Mouse (Mus musculus): Measurements from ENCODE around the gene Ston1.

The Ston1 gene

DNA sequence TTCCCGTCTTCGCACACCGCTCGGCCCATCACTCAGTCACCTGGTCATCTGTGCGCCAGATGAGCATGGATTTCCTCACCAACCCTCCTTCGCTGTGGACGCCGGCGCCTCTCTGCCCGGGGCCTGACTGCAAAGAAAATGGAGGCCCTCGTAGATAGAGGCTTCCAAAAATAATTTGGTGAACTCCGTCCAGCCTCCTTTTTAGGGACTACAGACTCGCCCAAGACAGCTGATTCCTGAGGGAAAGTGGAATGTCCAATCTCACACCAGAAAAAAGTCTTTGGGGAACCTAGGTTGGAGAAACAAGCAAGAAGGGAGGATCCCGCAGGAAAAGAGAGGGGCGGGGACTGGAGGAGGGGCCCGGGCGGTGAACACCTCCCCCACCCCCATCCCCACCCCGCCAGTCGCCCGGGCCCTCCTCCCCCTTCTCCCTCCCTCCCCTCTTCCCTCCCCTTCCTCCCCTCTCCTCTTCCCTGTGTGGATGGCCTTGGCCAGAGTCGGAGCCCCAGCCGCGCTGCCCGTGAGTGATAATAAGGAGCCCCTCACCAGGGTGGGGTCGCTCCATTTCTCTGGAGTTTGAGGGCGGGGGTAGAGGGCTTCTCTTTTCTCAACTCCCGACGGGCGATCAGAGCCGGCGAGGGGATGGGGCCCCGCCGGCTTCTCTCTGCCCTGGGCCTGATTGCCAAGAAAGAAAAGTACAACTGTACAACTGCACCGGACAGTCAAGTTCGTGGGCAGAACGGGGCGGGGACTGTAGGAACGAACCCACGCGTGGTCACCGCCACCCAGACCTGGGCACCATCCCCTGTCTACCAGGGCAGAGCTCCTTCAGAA lies at the start of gene Ston1:
Gene Ston1, plus strand, starts transcription at position 463 of the 834 bp plus-strand sequence.
- DNase-seq (ENCODE audit: low spot score in 2 of 2) = no peak

DNA sequence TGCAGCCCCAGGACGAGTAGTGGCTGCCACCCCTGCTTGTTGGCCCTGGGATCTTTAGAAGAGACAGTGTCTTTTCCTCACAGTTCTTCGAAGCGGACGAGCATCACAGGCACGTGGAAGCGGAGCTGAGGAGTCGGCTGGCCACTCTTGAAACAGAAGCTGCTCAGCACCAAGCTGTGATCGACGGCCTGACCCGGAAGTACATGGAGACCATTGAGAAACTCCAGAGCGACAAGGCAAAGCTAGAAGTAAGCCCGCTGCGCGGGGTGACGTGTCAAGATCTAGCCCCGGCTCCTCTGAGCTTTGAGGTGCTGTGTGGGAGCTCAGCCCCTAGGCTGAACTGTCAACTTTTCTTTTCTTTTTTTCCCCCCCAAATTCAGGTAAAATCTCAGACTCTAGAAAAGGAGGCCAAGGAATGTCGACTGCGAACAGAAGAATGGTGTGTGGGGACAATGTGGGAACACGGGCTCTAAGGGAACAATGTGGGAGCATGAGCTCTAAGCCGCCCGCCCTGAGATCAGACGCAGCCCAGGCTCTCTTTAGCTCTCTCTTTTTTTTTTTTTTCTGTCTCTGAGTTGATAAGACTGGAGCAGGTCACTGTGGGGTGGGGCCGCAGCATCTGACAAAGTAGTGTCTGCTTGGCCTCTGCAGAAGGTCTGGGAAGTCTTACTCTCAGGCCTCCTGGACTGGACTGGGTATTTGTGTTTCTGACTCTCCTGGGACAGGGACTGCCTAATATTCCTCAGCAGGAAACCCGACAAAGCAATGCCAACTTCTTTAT lies 47.9 kb upstream of the Ston1 start:
- DNase-seq (ENCODE audit: low spot score in 2 of 2) = no peak

DNA sequence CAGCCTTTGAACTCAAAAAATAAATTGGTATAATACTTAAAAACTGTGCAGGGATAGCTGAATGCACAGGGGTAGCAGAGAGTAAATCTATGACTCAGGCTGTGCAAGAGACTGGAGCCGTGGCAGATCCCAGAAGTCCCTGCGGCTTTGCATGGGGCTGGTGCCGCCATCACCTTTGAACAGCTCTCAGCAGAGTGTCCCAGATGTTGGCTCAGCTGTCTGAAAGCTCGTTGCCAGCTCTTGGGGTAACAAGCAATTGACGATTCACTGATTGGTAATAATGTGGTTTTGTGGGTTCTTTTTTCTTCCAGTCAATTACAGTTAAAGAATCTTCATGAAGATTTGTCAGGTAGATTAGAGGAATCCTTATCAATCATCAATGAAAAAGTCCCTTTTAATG lies 47.1 kb upstream of the Ston1 start:
- no peak for DNase-seq (ENCODE audit: low spot score in 2 of 2)

DNA sequence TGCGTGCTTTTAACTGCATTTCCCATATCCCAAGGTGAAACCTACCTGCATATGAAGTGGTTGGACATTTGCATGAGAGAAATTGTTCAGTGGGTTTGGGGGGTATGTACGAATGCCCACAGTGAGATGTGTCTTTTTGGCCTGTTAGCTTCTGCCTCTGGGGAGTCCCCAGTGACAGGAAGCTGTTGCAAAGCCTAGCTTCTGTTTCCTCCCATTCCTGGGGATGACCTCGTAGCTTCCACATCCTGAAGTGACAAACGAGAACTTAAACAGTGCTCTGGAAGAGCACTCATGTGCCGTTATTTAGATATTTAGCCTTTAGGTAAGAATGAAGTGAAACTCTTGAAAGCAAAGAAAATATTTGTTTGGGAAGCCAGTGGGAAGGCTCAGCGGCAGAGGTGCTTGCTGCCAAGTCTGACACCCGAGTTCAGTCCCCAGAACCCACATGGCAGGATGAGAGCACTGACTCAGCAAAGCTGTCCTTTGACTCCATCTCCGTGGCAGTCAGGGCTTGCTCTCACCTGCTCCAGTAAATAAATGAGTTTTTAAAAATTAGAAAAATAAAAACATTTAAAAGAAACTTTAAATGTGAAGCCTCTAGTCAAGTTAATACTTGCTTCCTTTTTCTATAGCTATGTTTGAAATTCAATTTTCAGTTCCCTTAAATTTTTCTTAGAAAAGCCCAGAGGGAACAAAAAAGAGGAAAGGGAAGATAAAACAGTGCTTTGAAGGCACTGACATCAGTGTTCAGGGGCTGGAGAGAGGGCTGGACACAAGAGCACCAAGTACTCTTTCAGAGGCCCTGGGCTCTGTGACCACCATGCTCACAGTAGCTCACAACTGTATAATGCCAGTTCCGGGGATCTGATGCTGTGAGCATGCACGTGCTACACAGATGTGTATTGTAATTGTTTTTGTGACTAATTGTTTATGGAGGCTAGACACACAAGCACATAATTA lies 46.2 kb upstream of the Ston1 start:
- DNase-seq (ENCODE audit: low spot score in 2 of 2) = no peak

DNA sequence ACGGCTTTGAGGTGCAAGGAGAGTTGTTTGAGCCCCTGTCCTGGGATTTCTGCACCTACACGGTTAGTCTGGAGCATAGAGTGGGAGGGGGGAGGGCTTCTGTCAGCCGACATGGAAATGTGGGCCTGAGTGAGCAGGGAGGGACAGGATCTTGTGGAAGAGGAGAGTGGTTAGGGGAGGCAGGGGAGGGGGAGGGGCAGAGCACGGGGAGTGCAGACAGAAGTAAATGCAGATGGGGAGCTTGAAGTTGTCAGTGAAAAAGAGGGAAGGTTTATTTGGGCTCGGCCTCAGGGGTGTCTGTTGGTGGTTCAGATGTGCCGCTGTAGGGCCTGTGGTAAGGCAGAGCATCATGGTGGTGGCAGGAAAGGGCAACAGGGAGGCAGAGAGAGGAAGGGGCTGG lies 44.9 kb upstream of the Ston1 start:
- DNase-seq (ENCODE audit: low spot score in 2 of 2) = no peak

DNA sequence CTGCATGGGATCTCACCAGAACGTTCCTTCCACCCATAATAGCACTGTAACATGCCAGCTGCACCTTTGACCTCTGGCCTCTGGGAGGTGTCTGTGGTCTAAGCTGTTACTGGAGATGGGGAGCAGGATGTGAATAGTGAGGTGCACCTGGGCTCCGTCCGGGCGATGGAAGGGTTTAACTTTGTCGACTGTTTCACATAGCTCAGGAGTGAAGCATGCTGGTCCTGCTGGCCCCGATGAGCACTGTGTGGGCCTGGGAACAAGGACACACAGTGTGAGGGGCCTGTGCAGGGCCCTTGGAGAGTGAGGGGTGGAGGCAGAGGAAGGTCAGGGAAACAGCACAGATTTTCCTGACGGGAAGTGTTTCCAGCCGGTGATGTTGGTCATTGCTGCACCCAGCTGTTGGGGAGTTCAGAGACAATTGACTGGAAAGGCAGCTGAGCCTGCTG lies 44.5 kb upstream of the Ston1 start:
- no peak for DNase-seq (ENCODE audit: low spot score in 2 of 2)

DNA sequence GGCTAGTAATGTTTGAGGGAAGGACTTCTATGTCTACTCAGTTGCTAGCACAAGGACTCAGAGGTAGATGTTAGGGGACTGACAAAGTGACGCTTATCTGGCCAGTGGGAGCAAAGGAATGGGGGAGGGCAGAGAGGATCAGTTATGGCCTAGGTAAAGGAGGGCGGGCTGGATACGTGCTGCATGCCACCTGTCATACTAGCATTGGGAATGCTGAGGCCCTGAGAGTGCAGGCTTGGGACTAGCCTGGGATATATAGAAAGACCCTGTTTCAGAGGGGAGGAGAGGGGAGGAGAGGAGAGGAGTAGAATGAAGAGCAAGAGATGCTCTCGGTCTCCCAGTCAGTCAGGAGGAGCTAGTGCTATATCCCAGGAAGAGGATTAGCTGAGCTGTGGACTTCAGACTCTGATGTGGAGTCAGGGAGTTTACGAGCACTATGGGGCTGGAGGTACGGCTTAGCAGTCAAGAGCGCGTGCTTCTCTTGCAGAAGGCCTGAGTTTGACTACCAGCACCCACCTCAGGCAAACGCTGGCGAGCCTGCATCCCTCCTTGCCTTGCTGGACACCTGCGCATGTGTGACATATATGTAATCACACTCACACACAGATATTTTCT lies 43.9 kb upstream of the Ston1 start:
- no peak for DNase-seq (ENCODE audit: low spot score in 2 of 2)

DNA sequence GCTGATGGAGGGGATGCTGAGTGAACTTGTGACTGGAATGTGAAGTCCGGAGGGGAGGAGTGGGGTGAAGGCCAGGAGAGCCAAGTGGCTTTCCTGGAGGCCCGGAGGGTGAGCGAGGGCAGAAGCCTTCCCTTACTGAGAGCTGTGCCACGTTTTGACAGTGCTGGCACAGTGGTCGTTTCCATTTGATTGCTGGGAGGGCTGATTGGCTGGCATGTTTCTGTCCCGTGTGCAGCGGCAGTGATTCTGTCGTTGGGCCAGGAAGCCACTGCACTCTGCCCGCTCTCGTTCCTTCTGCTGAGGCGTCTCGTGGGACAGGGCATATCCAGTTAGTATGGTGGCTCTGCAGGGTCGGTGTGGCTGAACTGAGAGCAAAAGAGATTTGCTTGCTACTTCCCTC lies 41.3 kb upstream of the Ston1 start:
- DNase-seq (ENCODE audit: low spot score in 2 of 2) = no peak

DNA sequence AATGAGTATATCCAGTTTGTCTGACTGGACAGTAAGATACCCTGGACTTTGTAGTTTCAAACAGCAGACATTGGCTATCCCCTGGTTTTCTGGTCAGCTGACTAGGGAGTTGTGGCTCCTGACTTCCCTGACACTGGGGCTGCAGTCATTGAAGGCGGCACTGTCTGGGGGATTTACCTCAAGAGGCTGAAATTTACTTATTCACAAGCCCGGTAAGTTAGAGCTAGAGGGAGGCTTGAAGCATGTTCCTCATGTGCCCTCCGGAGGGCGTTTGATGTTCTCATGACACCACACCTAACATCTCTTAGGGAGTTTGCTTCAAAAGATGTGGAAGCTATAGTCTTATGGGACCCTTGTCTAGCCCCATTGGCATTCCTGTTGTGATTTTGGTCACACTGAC lies 40.8 kb upstream of the Ston1 start:
- no peak for DNase-seq (ENCODE audit: low spot score in 2 of 2)

DNA sequence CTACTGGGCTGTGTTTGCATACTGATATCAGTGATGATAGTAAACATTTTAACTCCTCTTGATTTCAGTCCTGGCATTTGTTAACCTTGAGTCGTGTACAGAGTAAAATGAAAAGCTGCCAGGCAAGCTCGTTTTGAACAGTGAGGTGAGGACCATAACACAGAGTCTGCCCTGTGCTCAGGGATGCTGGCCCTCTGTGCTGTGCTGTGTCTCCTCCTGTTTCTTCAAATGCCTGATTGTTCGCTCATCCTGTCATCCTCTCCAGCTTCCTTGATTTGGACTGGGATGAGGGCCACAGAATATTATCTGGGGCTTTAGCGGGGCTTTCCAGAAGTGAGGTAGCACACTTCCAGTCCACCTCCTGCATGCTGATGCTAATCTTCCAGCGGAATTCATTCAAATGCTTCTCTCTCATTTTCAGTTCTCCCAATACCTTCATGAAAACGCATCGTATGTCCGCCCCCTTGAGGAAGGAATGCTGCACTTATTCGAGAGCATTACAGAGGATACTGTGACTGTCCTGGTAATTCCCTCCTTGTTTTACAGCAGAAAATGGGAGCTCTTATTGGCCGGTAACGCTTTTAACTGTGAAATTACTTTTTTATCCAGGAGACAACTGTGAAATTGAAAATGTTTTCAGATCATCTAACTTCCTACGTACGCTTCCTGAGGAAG lies 39.2 kb upstream of the Ston1 start:
- DNase-seq (ENCODE audit: low spot score in 2 of 2) = peak in 1 of 2 experiments; percentile 47

DNA sequence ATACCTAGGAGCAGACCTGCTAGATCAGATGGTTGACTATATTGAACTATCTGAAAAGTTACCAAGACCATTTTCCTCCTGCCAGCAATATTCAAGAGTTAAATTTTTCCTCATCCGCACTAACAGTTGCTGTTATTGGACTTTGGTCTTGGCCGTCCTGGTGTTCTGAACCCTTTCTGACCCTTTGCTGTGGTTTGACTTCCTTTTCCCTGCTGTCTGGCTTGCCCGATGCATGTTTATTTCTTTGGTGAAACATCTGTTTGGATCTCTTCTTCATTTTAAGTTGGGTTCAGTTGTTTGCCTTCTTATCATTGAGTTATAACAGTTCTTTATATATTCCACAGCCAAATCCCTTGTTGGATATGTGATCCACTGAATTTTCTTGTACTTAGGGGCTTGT lies 33.9 kb upstream of the Ston1 start:
- DNase-seq (ENCODE audit: low spot score in 2 of 2) = no peak

DNA sequence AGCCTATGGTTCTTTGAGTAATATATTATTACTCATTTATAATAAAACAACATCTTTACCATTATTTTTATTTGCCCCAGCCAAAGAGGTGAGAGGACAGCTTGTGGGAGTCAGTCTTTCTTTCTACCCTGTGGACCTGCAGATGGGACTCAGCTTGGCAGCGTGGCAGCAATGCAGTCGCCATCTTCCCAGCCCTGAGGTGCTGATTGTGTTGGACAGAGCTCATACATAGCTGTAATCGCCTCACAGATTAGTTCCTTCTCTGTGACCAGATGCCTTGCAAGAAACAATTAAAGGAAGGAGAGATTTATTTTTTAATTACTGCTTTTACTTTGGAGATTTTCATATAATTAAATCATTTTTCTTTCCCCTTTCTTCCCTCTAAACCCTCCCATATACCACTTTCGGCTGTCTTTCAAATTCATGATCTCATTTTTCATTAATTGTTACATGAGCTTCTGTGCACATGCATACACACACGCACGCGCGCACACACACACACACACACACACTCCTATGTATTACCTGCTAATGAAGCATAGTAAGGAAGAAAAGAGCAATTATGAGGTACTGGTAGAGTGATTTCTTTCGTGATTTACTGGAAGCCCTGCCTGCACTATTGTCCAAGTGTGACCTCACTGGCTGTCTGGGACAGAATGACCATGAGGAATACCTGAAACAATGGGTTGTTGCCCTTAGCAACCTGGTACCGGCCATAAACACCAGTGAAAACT lies 27.5 kb upstream of the Ston1 start:
- no peak for DNase-seq (ENCODE audit: low spot score in 2 of 2)

DNA sequence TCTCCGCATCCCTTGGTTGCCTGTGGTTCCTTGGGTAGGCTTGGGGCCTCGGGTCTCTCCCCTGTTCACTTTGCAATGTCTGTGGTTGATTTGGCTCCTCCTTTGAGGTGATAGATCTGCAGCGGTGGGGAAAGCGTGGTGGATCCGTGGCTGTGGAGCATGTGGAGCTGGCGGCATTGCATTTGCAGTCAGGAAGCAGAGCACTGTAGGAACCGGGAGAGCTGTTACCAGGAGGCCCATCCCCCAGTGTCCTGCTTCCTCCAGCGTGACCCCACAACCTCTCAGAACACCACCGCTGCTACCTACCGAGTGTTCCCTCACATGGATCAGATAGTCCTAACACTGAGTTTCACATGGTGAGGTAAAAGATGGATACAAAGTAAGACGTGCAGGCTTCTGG lies 26.7 kb upstream of the Ston1 start:
- no peak for DNase-seq (ENCODE audit: low spot score in 2 of 2)

DNA sequence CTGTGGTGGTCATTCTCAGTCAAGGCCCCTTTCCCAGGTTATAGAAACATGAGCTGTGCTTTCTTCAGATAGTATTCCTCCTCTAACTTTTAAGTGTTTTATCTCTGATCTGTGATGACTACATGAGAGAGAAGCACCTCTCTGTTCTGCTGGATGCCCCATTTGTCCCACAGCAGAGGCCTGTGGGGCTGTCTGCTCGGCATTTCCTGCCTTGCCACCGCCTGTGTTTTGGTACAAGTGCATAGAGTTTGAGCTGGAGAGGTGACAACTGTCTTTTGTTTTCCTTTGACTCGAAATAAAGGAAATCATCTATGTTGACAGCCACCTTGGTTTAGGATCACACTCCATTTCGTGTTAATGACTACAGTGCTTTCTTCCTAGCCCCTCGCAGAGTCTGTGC lies 22.7 kb upstream of the Ston1 start:
- DNase-seq (ENCODE audit: low spot score in 2 of 2) = no peak

DNA sequence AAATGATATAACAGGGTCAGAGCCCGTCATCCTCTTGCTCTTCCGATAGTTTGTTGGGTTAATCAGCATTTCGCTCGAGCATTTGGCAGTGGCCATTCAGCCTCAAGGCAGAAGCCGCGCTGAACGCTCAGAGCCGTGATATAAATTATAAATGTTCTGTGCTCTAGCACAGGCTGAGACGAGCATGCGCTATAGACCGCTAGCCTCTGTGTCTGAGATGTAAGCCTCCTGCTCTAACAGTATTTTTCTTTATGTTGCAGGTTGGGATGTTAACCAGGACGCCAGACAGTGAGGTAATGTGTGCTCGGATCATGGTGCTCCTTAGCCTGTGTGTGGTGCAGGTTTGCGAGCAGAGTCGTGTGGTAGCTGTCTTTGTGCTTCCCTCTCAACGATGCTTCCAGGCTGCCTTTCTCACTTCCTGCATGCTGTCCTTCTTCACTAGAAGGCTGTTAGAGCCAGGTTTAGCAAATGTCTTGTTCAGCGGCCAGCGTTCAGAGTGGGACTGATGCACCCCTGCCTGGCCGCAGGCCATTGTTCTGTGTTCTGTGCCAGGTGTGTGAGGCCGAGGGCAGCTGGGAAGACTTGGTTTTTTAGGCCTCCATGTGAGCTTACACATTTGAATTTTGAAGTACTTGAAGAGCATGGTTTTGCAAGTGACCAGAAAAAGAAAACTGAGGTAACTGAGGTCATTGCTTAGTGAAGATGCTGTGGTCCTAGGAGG lies 18.8 kb upstream of the Ston1 start:
- DNase-seq (ENCODE audit: low spot score in 2 of 2) = no peak

DNA sequence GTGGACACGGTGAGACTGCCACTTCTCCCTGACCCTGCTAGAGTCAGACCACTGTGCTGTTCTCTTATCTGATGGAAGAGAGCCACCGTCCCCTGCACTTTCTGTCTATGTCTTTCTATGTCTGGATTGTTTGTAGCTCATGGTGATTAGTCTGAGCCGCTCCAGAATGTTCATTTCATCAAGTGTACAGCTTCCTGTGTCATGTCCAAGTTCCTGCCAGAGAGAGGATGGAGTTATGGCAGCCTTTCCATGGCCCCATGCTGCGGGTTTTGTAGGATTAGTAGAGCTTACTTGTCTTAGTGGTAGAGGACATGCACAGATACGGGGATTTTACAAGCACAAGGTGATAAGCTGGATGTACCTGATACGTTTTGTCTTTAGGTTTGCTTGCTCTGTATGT lies 16.9 kb upstream of the Ston1 start:
- DNase-seq (ENCODE audit: low spot score in 2 of 2) = no peak

DNA sequence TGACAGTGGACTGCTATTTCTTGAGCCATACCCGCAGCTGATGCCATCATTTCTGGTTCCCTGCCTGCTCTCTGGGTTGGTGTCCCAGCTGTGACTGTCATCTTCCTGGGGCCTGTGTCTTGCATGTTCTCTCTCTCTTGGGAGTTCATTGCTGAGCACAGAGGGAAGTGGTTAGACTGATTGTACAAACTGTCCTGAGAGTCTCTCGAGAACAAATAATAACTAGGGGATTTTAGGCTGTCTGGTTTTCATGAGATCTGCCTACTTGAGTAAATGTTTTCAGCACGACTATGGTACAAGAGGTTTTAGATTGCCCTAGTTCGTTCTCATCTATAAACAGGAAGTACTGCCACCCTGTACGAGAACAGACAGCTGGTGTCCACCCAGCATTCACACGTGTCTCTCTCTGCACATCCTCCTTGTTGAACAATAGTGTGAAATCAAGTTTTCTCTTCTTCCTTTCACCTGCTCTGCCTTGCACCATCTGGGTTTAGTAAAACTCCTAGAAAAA lies 15.9 kb upstream of the Ston1 start:
- DNase-seq (ENCODE audit: low spot score in 2 of 2) = peak in 1 of 2 experiments; percentile 32

DNA sequence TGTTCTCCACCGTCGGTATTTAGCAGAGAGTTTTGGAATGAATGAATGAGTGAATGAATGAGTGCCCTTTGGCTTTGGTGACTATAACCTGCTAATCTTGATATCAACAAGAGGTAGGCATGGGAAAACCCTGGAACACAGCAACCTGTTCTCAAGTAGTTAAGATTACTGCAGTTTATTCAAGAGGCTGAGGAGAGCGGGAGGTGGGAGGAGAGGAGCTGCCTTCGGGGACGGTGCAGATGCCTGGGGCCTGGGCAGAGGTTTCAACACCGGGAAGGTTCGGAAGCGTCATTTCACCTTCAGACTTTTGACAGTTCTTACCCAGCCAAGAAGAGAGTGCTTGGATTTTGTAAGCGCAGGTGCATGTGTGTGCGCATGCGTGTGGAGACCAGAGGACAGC lies 14.5 kb upstream of the Ston1 start:
- no peak for DNase-seq (ENCODE audit: low spot score in 2 of 2)

DNA sequence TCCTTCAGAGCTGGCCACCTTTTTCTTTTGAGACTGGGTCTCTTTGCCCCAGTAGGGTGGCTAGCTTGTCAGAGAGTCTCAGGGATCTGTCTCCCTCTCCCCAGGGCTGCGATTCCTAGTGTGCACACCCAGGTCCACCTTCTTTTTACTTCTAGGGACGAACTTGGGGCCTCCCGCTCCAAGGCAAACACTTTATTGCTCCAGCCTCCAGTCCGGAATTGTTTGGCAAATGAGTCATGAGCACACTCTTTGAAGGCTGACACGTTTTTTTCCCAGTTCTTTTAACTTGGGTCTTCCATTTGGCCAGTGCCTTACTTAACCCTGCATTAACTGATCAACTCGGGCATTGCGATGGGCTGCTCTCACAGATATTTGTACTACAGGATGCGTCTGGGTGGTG lies 14.1 kb upstream of the Ston1 start:
- DNase-seq (ENCODE audit: low spot score in 2 of 2) = no peak

Measured in spleen, postnatal 10 days (tissue).